Mouse (Mus musculus): Measurements from ENCODE around the gene Pla2g1b.

The Pla2g1b gene

GRCm38 (mm10) chr5:115522531-115522930 lies 56.5 kb downstream of the Pla2g1b start:
- DNase-seq (ENCODE audit: low spot score in 2 of 2): no peak

- DNase-seq (ENCODE audit: low spot score in 2 of 2): no peak
Measured at GRCm38 (mm10) chr5:115522981-115523499, 57.0 kb downstream of the Pla2g1b start.

- no peak for DNase-seq (ENCODE audit: low spot score in 2 of 2)
Measured at GRCm38 (mm10) chr5:115523971-115524370, 57.9 kb downstream of the Pla2g1b start.

Measured in natural killer cell, adult 2 months (primary cell).